Mouse (Mus musculus) right cerebral cortex, adult 2 months (tissue): ENCODE data around the gene Mrln.
A peak's percentile ranks its signal among the peaks of the same experiment; 100 is the strongest.

ENCODE experiments used
- DNase-seq, 2 experiments: peaks; one replicate each; pipeline ENCODE4 v3.0.0; 2021 to 2022; ENCODE audit warnings: low spot score in 2 of 2

Mrln gene

GRCm38 (mm10) chr10:70204505-70205399 lies at the start of gene Mrln:
Gene Mrln, plus strand, starts transcription at chr10:70204664.
- no peak for DNase-seq

- DNase-seq = no peak
Observed at GRCm38 (mm10) chr10:70156431-70157165, 47.9 kb upstream of the Mrln start.

- DNase-seq = no peak
Observed at GRCm38 (mm10) chr10:70159651-70160320, 44.7 kb upstream of the Mrln start.

- no peak for DNase-seq
Observed at GRCm38 (mm10) chr10:70160811-70161210, 43.7 kb upstream of the Mrln start.

- no peak for DNase-seq
Observed at GRCm38 (mm10) chr10:70161504-70161903, 43.0 kb upstream of the Mrln start.

GRCm38 (mm10) chr10:70163681-70164080 lies 40.8 kb upstream of the Mrln start:
- no peak for DNase-seq

GRCm38 (mm10) chr10:70165877-70166276 lies 38.6 kb upstream of the Mrln start:
- DNase-seq = peak; percentile 65

- DNase-seq = no peak
Observed at GRCm38 (mm10) chr10:70166427-70166826, 38.0 kb upstream of the Mrln start.

- no peak for DNase-seq
Observed at GRCm38 (mm10) chr10:70167625-70168024, 36.8 kb upstream of the Mrln start.

- no peak for DNase-seq
Observed at GRCm38 (mm10) chr10:70168396-70168795, 36.1 kb upstream of the Mrln start.

- DNase-seq = peak; percentile 69 to 76
Observed at GRCm38 (mm10) chr10:70169044-70169443, 35.4 kb upstream of the Mrln start.

GRCm38 (mm10) chr10:70173314-70173713 lies 31.1 kb upstream of the Mrln start:
- DNase-seq = peak; percentile 51 to 58

GRCm38 (mm10) chr10:70174494-70175190 lies 29.8 kb upstream of the Mrln start:
- no peak for DNase-seq

GRCm38 (mm10) chr10:70180727-70181126 lies 23.7 kb upstream of the Mrln start:
- no peak for DNase-seq

GRCm38 (mm10) chr10:70181279-70181972 lies 23.0 kb upstream of the Mrln start:
- DNase-seq = no peak

GRCm38 (mm10) chr10:70183210-70184080 lies 21.0 kb upstream of the Mrln start:
- no peak for DNase-seq

GRCm38 (mm10) chr10:70186136-70186535 lies 18.3 kb upstream of the Mrln start:
- peak in 1 of 2 experiments; percentile 52 for DNase-seq

GRCm38 (mm10) chr10:70186586-70186985 lies 17.9 kb upstream of the Mrln start:
- DNase-seq = no peak

- DNase-seq = no peak
Observed at GRCm38 (mm10) chr10:70189864-70190263, 14.6 kb upstream of the Mrln start.

- no peak for DNase-seq
Observed at GRCm38 (mm10) chr10:70194283-70194682, 10.2 kb upstream of the Mrln start.
